Mouse (Mus musculus): Measurements from ENCODE around the gene Ccdc184. TPM values are rescaled to one million over a fixed set of nuclear protein-coding genes. Genes with fewer than 3 reads are reported as not detected.

Ccdc184 gene
- total RNA-seq (2021): 10 to 100 TPM; 43.7 to 49.0 TPM

GRCm38 (mm10) chr15:98166963-98167644 lies at the start of gene Ccdc184:
Gene Ccdc184, plus strand, starts transcription at chr15:98167158.
- intact Hi-C loops (cut with DNase I): no loop called here
- DNase-seq (ENCODE audit: extremely low spot score in 1 of 2, low spot score in 2 of 2): peak in 1 of 2 experiments; percentile 31

- no peak for DNase-seq (ENCODE audit: extremely low spot score in 1 of 2, low spot score in 2 of 2)
- intact Hi-C loops (cut with DNase I): no loop called here
Observed at GRCm38 (mm10) chr15:98119363-98119762, 47.6 kb upstream of the Ccdc184 start.

- intact Hi-C loops (cut with DNase I): no loop called here
- no peak for DNase-seq (ENCODE audit: extremely low spot score in 1 of 2, low spot score in 2 of 2)
Observed at GRCm38 (mm10) chr15:98120831-98121230, 46.1 kb upstream of the Ccdc184 start.

GRCm38 (mm10) chr15:98131001-98131400 lies 36.0 kb upstream of the Ccdc184 start:
- no peak for DNase-seq (ENCODE audit: extremely low spot score in 1 of 2, low spot score in 2 of 2)
- intact Hi-C loops (cut with DNase I): no loop called here

- no peak for DNase-seq (ENCODE audit: extremely low spot score in 1 of 2, low spot score in 2 of 2)
- intact Hi-C loops (cut with DNase I): no loop called here
Observed at GRCm38 (mm10) chr15:98131451-98131850, 35.5 kb upstream of the Ccdc184 start.

GRCm38 (mm10) chr15:98131942-98132655 lies 34.9 kb upstream of the Ccdc184 start:
- DNase-seq (ENCODE audit: extremely low spot score in 1 of 2, low spot score in 2 of 2): no peak
- intact Hi-C loops (cut with DNase I): no loop called here

- intact Hi-C loops (cut with DNase I): no loop called here
- DNase-seq (ENCODE audit: extremely low spot score in 1 of 2, low spot score in 2 of 2): no peak
Observed at GRCm38 (mm10) chr15:98133471-98133870, 33.5 kb upstream of the Ccdc184 start.

GRCm38 (mm10) chr15:98134034-98134433 lies 32.9 kb upstream of the Ccdc184 start:
- DNase-seq (ENCODE audit: extremely low spot score in 1 of 2, low spot score in 2 of 2): peak in 1 of 2 experiments; percentile 46
- intact Hi-C loops (cut with DNase I): no loop called here

GRCm38 (mm10) chr15:98134666-98135065 lies 32.3 kb upstream of the Ccdc184 start:
- no peak for DNase-seq (ENCODE audit: extremely low spot score in 1 of 2, low spot score in 2 of 2)
- intact Hi-C loops (cut with DNase I): no loop called here

- intact Hi-C loops (cut with DNase I): no loop called here
- no peak for DNase-seq (ENCODE audit: extremely low spot score in 1 of 2, low spot score in 2 of 2)
Observed at GRCm38 (mm10) chr15:98135671-98136070, 31.3 kb upstream of the Ccdc184 start.

GRCm38 (mm10) chr15:98136871-98137270 lies 30.1 kb upstream of the Ccdc184 start:
- no peak for DNase-seq (ENCODE audit: extremely low spot score in 1 of 2, low spot score in 2 of 2)
- intact Hi-C loops (cut with DNase I): no loop called here

- intact Hi-C loops (cut with DNase I): no loop called here
- no peak for DNase-seq (ENCODE audit: extremely low spot score in 1 of 2, low spot score in 2 of 2)
Observed at GRCm38 (mm10) chr15:98139763-98140162, 27.2 kb upstream of the Ccdc184 start.

- DNase-seq (ENCODE audit: extremely low spot score in 1 of 2, low spot score in 2 of 2): no peak
- intact Hi-C loops (cut with DNase I): no loop called here
Observed at GRCm38 (mm10) chr15:98140809-98141208, 26.1 kb upstream of the Ccdc184 start.

GRCm38 (mm10) chr15:98142515-98142914 lies 24.4 kb upstream of the Ccdc184 start:
- DNase-seq (ENCODE audit: extremely low spot score in 1 of 2, low spot score in 2 of 2): no peak
- intact Hi-C loops (cut with DNase I): no loop called here

GRCm38 (mm10) chr15:98144861-98145507 lies 22.0 kb upstream of the Ccdc184 start:
- DNase-seq (ENCODE audit: extremely low spot score in 1 of 2, low spot score in 2 of 2): peak in 1 of 2 experiments; percentile 71
- intact Hi-C loops (cut with DNase I): loop anchor here (5.0 kb wide), 2 partner anchors 38 to 53 kb away; partner anchors contain the start of genes Pfkm and Senp1

GRCm38 (mm10) chr15:98145559-98146181 lies 21.3 kb upstream of the Ccdc184 start:
- DNase-seq (ENCODE audit: extremely low spot score in 1 of 2, low spot score in 2 of 2): peak; percentile 91 to 97
- intact Hi-C loops (cut with DNase I): loop anchor here (5.0 kb wide), 2 partner anchors 38 to 53 kb away; partner anchors contain the start of genes Pfkm and Senp1

- no peak for DNase-seq (ENCODE audit: extremely low spot score in 1 of 2, low spot score in 2 of 2)
- intact Hi-C loops (cut with DNase I): loop anchor here (5.0 kb wide), 2 partner anchors 41 to 56 kb away; partner anchors contain the start of genes Pfkm and Senp1
Observed at GRCm38 (mm10) chr15:98148356-98148755, 18.6 kb upstream of the Ccdc184 start.

GRCm38 (mm10) chr15:98149166-98149602 lies 17.8 kb upstream of the Ccdc184 start:
- no peak for DNase-seq (ENCODE audit: extremely low spot score in 1 of 2, low spot score in 2 of 2)
- intact Hi-C loops (cut with DNase I): loop anchor here (5.0 kb wide), 2 partner anchors 42 to 57 kb away; partner anchors contain the start of genes Pfkm and Senp1

GRCm38 (mm10) chr15:98152916-98153315 lies 14.0 kb upstream of the Ccdc184 start:
- DNase-seq (ENCODE audit: extremely low spot score in 1 of 2, low spot score in 2 of 2): no peak
- intact Hi-C loops (cut with DNase I): no loop called here

All from left cerebral cortex, postnatal 10 days (tissue).